Mouse (Mus musculus) hindbrain, embryonic 11.5 days (tissue): ENCODE data around the gene Zbtb16. TPM values are rescaled to one million over a fixed set of nuclear protein-coding genes. Genes with fewer than 3 reads are reported as not detected.

ENCODE experiments used
- ATAC-seq: fragments of 200-750 bp; cut with Nextera tagmentation; 2 replicates; pipeline ENCODE4 v1.8.0; 2017; ENCODE audit warnings: mild to moderate bottlenecking, moderate TSS enrichment, moderate library complexity; ENCODE audit not compliant: low FRiP score
- DNase-seq: peaks from one replicate; pipeline ENCODE4 v3.0.0-alpha.2; 2015; ENCODE audit warnings: low spot score
- H3K27ac ChIP-seq: fragments of 300-500 bp; sonication (generic); 2 replicates; pipeline ENCODE4 v1.5.1; 2014; ENCODE audit warnings: mild to moderate bottlenecking, low read depth, low read length
- H3K27me3 ChIP-seq: fragments of 300-500 bp; sonication (generic); 2 replicates; pipeline ENCODE4 v1.6.1; 2014; ENCODE audit warnings: mild to moderate bottlenecking, low read length, moderate library complexity, mixed read lengths; ENCODE audit not compliant: control insufficient read depth, insufficient read depth
- H3K36me3 ChIP-seq: fragments of 300-500 bp; sonication (generic); 2 replicates; pipeline ENCODE4 v1.6.1; 2014; ENCODE audit warnings: mild to moderate bottlenecking, low read length, moderate library complexity, mixed read lengths; ENCODE audit not compliant: control insufficient read depth, insufficient read depth
- H3K4me1 ChIP-seq: fragments of 300-500 bp; sonication (generic); replicated peaks from 2 replicates; pipeline ENCODE4 v1.6.1; 2014; ENCODE audit warnings: low read length, mixed read lengths; ENCODE audit not compliant: control insufficient read depth, insufficient read depth
- H3K4me2 ChIP-seq: fragments of 300-500 bp; sonication (generic); replicated peaks from 2 replicates; pipeline ENCODE4 v1.6.1; 2014; ENCODE audit warnings: mild to moderate bottlenecking, low read depth, low read length
- H3K4me3 ChIP-seq: fragments of 300-500 bp; sonication (generic); 2 replicates; pipeline ENCODE4 v1.5.1; 2014; ENCODE audit warnings: low read depth, low read length
- H3K9ac ChIP-seq: fragments of 300-500 bp; sonication (generic); 2 replicates; pipeline ENCODE4 v1.6.1; 2014; ENCODE audit warnings: low read depth, low read length
- H3K9me3 ChIP-seq: fragments of 300-500 bp; sonication (generic); 2 replicates; pipeline ENCODE4 v1.6.1; 2016; ENCODE audit warnings: low read length; ENCODE audit not compliant: control insufficient read depth
- WGBS: fragments of 180-500 bp; shearing (Covaris S2); extraction: QIAGEN DNeasy Blood & Tissue Kit; methylation state at CpG from one replicate; pipeline ENCODE4 v1.1.7; 2014; 5-methylcytosine and 5-hydroxymethylcytosine counted together
- polyA plus RNA-seq: library from polyadenylated mRNA; unstranded; fragments of >200 nt; fragmentation: Nextera tagmentation; extraction: Ambion mirVana; gene quantifications from 2 replicates; pipeline ENCODE4 v1.2.1, GENCODE M21; 2014

Gene Zbtb16
- polyA plus RNA-seq, 1 experiment from 2014 or later = 10.6 TPM

DNA sequence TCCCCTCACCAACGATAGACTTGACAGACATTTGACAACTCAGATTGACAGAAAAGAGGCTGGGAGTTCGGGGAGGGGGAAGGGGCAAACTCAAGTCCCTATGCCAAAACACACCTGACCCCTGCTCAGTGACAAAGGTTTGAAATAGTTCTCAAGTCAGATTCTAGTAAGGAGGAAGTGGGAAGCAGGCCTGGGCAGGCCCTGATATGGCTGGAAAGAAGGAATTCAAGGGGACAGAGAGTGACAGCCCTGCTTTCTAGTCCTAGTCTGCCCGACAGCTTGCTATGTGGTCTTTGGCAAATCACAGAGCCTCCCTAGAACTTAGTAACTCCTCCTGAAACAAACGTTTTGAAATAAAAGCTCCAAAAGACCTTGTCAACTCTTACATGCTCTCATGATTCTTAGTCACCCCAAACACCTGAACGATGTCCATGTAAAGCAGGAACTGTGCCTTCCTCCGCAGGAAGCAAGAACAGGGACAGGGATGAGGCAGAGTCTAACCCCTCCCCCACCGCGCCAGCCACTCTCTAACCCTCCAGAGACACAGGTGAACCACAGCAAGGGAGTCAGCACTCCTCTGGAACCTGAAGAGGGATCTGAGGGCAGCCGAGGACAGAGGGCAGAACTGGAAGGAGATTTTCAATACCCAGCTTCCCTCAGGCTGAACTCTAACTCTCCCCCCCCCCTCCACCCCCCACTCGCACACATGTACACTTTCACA, 19.2 kb downstream of the Zbtb16 start:
- no peak overlapping the region for H3K4me3 ChIP-seq
- ATAC-seq (no peak), DNase-seq (no peak)
- H3K27ac ChIP-seq = no peak overlapping the region
- no peak overlapping the region for H3K9ac ChIP-seq
- no peaks in the 10 kb centered on the region for H3K36me3 ChIP-seq
- no peaks in the 10 kb centered on the region for H3K4me1 ChIP-seq
- WGBS = 60% methylated on average over 10 of the region's 10 CpGs
- no peak overlapping the region for H3K4me2 ChIP-seq
- H3K27me3 ChIP-seq = no peaks in the 10 kb centered on the region
- H3K9me3 ChIP-seq = no peaks in the 10 kb centered on the region

DNA sequence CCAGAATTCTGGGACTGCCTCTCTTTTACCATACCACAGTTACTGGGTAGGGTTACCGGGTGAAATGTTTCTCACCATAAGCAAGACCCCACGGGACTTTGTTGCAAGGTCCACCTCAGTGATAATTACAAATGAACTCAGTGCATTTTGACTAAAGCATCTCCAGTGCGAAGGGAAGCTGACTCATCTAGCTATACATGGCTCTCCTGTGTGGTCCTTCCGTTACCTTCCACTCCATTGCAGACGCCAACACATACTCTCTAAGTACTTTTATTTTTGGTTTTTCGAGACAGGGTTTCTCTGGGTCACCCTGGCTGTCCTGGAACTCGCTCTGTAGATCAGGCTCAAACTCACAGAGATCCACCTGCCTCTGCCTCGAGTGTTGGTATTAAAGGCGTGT, 19.9 kb downstream of the Zbtb16 start:
- Histone ChIP-seq H3K27me3 (no peaks in the 10 kb centered on the region), H3K4me2 (no peak overlapping the region), H3K9me3 (no peaks in the 10 kb centered on the region), H3K9ac (no peak overlapping the region), H3K4me3 (no peak overlapping the region), H3K36me3 (no peaks in the 10 kb centered on the region), H3K4me1 (no peaks in the 10 kb centered on the region), H3K27ac (no peak overlapping the region)
- 98% methylated on average over 9 of the region's 9 CpGs for WGBS
- DNase-seq (no peak), ATAC-seq (no peak)

DNA sequence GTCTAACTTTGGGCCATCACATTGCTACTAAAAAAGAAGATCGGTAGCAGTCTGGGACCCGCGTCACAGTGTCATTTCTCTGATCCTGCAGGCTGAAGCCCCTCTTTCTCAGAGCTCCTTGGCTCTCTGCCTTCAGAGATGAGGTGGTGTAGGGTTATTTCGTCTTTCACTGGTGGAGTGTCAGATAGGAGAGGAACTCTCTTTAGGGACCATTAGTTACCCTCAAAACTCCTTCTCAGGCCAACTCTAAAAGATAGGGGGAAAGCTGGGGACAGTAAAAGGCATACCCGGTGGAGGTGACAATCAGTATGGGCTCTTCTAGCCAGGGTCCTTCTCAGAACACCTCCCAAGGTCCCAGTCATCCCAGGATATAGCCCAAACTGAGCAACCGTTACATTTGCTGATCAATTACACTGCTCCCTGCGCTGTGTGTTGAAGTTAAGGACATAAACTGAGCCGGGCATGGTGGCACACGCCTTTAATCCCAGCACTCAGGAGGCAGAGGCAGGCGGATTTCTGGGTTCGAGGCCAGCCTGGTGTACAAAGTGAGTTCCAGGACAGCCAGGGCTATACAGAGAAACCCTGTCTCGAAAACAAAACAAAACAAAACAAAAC, 21.0 kb downstream of the Zbtb16 start:
- H3K27ac ChIP-seq = no peak overlapping the region
- no peaks in the 10 kb centered on the region for H3K4me1 ChIP-seq
- no peak overlapping the region for H3K4me2 ChIP-seq
- no peak overlapping the region for H3K4me3 ChIP-seq
- no peak for ATAC-seq
- no peaks in the 10 kb centered on the region for H3K36me3 ChIP-seq
- H3K9me3 ChIP-seq = no peaks in the 10 kb centered on the region
- no peaks in the 10 kb centered on the region for H3K27me3 ChIP-seq
- H3K9ac ChIP-seq = no peak overlapping the region
- 91% methylated on average over 12 of the region's 12 CpGs for WGBS
- DNase-seq = no peak

DNA sequence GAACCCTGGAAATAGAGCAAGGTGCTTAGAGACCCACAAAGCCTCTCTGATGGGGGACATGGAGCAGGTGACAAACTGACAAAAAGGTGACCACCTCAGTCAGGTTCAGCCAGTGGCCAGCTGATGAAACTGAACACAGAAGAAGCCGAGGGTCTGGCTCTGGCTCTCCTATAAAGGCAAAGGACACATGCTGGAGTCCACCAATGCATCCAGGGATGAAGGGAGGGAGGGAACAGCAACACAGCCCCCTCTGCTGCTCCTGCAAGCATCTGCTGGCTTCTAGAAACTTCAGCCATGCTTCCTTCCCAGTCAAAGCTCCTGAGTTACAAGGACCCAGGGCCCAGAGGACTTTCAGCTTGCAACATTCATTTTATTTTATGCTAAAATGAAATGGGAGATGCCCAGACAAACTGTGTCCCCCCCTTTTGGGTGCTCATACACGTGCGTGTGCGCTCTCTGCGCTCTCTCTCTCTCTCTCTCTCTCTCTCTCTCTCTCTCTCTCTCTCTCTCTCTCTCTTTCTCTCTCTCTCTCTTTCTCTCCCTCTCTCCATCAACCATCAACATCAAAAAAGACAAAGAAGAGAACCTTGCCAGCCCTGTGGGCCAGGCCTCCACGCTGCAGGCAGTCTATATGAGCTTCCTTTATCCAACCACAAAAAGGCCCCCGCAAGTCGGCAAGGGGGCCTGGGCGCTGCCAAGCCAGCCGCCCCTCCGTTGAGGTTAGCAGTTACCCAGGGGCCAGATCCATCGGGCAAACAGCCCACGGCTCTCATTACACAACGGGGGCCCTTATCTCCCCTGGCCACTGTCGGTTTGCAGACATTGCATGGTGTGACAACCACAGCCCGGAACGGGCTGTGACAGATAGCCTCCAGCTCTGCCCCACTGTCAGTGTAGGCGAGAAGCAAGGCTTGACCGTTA, 21.8 kb downstream of the Zbtb16 start:
- 73% methylated on average over 19 of the region's 19 CpGs for WGBS
- DNase-seq = no peak

DNA sequence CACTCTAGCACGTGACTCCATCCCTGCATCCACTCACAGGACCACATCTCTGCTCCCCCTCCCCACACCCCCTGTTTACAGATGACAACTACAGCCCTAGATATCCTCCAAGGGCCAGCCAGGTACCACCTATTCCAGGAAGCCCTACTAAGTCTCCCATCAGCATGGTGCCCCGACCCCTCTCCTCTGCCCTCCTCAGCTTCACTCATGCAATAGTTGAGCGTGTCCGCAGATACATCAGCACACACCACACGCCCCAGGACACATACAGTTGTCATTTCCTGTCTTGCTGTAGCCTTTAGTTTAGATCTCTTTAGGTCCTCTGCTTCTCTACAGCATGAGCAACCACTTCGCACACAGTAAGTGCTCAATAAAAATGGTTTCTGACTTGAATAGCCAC, 23.7 kb downstream of the Zbtb16 start:
- Histone ChIP-seq H3K4me2 (no peak overlapping the region), H3K9me3 (no peaks in the 10 kb centered on the region), H3K27ac (no peak overlapping the region), H3K9ac (no peak overlapping the region), H3K4me3 (no peak overlapping the region), H3K4me1 (no peaks in the 10 kb centered on the region), H3K36me3 (no peaks in the 10 kb centered on the region), H3K27me3 (no peaks in the 10 kb centered on the region)
- DNase-seq (no peak), ATAC-seq (no peak)
- 93% methylated on average over 6 of the region's 6 CpGs for WGBS

More for the DNA sequence above, 21.8 kb downstream of the Zbtb16 start:
- H3K9me3 ChIP-seq = no peaks in the 10 kb centered on the region
- H3K27me3 ChIP-seq = no peaks in the 10 kb centered on the region
- no peak overlapping the region for H3K4me3 ChIP-seq
- H3K9ac ChIP-seq = no peak overlapping the region
- no peaks in the 10 kb centered on the region for H3K4me1 ChIP-seq
- H3K36me3 ChIP-seq = no peaks in the 10 kb centered on the region
- no peak for ATAC-seq
- no peak overlapping the region for H3K27ac ChIP-seq
- no peak overlapping the region for H3K4me2 ChIP-seq

DNA sequence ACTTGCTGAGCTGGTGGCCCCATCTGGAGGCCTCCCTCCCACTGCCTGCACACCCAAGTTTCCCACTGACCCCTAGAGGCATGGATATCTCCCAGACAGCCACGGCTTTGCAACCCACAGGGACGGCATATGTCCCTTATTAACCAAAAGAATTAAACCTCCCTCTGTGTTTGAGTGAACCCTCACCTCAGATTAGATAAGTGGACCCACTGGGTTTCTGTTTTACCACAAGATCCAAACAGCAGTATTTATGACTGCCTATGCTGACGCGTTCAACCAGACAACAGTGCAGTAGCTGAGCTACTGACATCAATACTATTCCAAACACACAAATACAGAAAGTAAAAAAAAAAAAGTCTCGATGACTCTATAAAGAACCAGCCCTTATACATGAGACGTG, 29.4 kb downstream of the Zbtb16 start:
- Histone ChIP-seq H3K4me1 (no peaks in the 10 kb centered on the region), H3K4me2 (no peak overlapping the region), H3K9me3 (no peaks in the 10 kb centered on the region), H3K9ac (no peak overlapping the region), H3K4me3 (no peak overlapping the region), H3K36me3 (no peaks in the 10 kb centered on the region), H3K27ac (no peak overlapping the region), H3K27me3 (no peaks in the 10 kb centered on the region)
- 78% methylated on average over 6 of the region's 6 CpGs for WGBS
- no peak for ATAC-seq
- no peak for DNase-seq

DNA sequence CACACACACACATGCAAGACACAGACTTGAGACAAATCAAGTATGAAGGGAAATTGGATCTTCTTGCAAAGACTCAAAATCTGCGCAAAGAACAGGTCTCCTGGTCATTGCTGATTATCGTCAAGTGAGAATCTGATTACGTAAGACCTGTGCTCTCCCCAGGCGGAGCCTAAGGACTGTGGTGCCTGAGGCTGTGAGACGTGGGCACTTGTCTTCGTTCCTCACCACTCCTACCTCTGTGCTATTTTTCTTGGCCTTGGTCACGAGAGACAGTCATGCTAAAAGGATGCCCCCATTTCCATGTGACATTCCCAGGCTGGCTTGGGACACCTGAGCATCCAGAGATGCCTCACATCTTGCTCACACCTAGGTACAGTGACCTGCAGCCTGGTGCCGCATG, 30.2 kb downstream of the Zbtb16 start:
- Histone ChIP-seq H3K4me1 (no peaks in the 10 kb centered on the region), H3K27ac (no peak overlapping the region)
- DNase-seq = no peak

DNA sequence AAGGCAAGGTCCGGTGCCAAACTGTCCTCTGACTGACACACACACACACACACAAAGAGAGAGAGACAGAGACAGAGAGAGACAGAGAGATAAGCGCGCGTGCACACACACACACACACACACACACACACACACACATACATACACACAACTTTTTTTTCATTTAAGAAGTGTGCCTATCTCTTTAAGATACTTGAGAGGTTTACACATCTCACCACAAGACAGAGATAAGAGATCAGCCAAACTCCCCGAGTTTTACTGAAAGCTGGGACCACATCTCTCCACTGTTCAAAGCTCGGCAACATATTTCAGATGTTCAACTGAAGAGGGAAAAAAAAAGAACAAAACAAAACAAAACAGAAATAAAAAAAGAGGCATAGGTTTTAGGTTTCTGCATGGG, 31.5 kb downstream of the Zbtb16 start:
- 86% methylated on average over 6 of the region's 6 CpGs for WGBS
- no peak for ATAC-seq
- H3K9me3 ChIP-seq = no peaks in the 10 kb centered on the region

More for the DNA sequence above, 30.2 kb downstream of the Zbtb16 start:
- H3K27me3 ChIP-seq = no peaks in the 10 kb centered on the region
- ATAC-seq = no peak
- H3K36me3 ChIP-seq = no peaks in the 10 kb centered on the region
- no peak overlapping the region for H3K9ac ChIP-seq
- H3K4me2 ChIP-seq = no peak overlapping the region
- H3K9me3 ChIP-seq = no peaks in the 10 kb centered on the region
- no peak overlapping the region for H3K4me3 ChIP-seq
- WGBS = 86% methylated on average over 8 of the region's 8 CpGs

More for the DNA sequence above, 31.5 kb downstream of the Zbtb16 start:
- H3K27ac ChIP-seq = no peak overlapping the region
- no peaks in the 10 kb centered on the region for H3K4me1 ChIP-seq
- H3K4me2 ChIP-seq = no peak overlapping the region
- H3K27me3 ChIP-seq = no peaks in the 10 kb centered on the region
- H3K36me3 ChIP-seq = no peaks in the 10 kb centered on the region
- H3K4me3 ChIP-seq = no peak overlapping the region
- no peak overlapping the region for H3K9ac ChIP-seq
- no peak for DNase-seq
